Mouse (Mus musculus) retina, postnatal 7 days (tissue): ENCODE results near the gene Iffo2.

Source experiments
- DNase-seq: peaks from one replicate; pipeline ENCODE4 v3.0.0-alpha.2; 2012; ENCODE audit warnings: low read depth, low spot score

Gene Iffo2

DNA sequence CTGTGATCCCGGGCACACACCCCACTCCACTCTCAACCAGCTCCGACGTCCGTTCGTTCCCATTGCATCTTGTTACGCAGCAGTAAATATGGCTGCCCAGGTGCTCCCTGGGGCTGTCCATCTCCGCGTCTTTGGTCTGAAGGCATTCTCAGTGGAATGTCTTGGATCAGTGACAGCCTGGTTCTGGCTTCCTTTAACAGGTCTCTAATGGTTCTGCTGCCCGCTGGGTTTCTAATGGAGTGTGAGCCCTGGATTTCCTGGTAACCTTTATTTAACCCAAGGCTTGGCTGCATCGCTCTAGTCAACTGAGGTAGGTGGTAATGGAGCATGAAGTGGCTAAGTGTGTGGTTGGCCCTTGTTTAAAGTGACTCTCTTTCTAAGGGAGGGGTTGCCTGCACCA, 1.7 kb downstream of the Iffo2 start:
- no peak for DNase-seq

- no peak for DNase-seq
These were observed 4.9 kb downstream of the Iffo2 start for GRCm38 (mm10) chr4:139535127-139535695.

GRCm38 (mm10) chr4:139535719-139536118, 5.4 kb downstream of the Iffo2 start:
- DNase-seq, result no peak

- DNase-seq, result no peak
These were observed 6.4 kb downstream of the Iffo2 start for GRCm38 (mm10) chr4:139536706-139537105.

DNA sequence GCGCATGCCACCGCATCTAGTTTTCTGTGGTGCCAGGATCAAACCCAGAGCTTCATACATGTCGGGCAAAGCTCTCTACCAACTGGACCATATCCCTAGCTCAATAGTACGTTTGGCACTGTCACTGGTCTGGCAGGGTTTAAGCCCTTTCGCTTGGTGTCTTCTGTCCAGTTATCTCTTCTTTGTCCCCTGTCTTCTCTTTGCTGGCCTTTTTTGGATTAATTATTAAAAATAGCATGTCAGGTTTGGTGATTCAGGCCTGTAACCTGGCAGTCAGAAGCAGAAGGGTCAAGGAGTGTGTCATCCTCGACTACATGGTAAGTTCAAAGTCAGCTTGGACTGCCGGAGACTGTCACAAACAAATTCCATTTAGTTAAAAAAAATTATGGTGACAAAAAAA, 10.4 kb downstream of the Iffo2 start:
- DNase-seq, result no peak

DNA sequence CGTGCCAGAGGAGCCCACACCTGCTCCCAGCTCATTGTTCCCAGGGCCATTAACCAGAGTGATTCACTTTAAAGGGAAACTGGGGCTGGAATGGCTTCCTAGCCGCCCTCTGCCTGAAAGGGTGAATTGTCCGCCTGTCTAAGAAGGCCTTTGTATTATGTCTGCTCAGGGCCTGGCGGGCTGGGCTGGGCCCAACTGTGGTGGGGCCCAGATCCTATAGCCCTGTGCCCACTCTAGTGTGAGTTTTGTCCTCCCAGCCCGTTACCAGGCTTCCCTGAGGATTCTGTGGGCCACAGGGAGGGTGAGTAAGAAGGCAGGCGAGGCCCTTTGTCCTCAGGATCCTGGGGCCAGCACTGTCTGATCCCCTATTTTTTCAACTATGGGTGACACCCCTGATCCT, 15.4 kb downstream of the Iffo2 start:
- DNase-seq, result no peak

GRCm38 (mm10) chr4:139549448-139549847, 19.1 kb downstream of the Iffo2 start:
- no peak for DNase-seq

DNA sequence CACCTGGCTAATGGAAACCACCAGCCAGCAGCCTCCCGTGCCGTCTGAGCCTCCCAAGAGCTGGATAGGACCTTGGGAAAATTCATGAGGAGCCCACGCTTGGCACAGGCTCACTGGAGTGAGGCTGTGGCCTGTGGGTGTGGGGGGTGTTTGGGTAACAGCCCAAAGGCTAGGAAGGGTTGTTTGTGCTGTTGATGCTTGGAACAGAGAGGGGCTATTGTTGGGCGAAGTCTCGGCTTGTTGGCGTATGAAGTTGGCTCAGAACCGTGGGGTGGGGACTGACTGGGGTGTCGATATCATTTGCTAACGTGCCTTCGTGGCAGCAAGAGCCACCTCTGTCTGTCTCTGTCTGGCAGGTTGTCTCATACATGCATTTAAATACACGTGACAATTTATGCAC, 24.9 kb downstream of the Iffo2 start:
- DNase-seq, result no peak

DNA sequence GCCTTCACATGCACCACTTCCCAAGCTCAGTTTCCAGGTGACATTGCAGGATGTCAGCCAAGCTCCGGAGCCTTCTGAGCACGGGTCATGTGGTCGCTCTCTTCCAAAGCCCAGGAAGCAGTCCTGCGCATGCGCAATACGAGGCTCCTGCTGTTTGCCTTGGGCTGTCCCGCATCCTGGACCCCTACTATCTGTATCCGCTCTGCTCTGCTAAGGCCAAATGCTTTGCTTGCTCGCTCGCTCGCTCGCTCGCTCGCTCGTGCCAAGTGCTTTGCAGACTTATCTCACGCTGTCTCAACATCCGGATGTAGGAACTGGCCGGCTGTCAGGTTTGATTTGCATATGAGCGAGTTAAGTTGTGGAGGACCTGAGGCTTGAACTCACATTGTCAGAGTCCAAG, 25.6 kb downstream of the Iffo2 start:
- no peak for DNase-seq

GRCm38 (mm10) chr4:139568361-139568760, 38.0 kb downstream of the Iffo2 start:
- DNase-seq, result no peak

DNA sequence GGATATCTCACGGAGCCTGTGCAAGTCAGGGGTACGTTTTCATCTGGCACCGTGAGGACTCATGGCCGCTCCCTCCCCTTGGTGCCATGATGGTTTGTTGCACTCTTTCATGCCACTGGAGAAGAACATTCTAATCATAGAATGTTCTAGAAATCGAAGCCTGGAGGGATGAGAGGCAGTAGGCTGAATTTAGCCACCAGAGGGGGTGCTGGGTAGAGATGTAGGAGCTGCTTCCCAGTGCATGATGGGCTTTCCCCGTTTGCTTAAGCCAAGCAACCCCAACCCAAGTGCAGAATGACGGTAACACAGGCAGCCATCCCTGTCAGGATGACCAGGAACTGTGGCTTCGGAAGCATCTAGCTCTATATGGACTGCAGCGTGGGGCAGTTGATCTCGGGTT, 40.4 kb downstream of the Iffo2 start:
- DNase-seq, result no peak

GRCm38 (mm10) chr4:139572928-139573512, 42.7 kb downstream of the Iffo2 start:
- no peak for DNase-seq

GRCm38 (mm10) chr4:139574156-139574798, 43.9 kb downstream of the Iffo2 start:
- DNase-seq, result peak; percentile 96

DNA sequence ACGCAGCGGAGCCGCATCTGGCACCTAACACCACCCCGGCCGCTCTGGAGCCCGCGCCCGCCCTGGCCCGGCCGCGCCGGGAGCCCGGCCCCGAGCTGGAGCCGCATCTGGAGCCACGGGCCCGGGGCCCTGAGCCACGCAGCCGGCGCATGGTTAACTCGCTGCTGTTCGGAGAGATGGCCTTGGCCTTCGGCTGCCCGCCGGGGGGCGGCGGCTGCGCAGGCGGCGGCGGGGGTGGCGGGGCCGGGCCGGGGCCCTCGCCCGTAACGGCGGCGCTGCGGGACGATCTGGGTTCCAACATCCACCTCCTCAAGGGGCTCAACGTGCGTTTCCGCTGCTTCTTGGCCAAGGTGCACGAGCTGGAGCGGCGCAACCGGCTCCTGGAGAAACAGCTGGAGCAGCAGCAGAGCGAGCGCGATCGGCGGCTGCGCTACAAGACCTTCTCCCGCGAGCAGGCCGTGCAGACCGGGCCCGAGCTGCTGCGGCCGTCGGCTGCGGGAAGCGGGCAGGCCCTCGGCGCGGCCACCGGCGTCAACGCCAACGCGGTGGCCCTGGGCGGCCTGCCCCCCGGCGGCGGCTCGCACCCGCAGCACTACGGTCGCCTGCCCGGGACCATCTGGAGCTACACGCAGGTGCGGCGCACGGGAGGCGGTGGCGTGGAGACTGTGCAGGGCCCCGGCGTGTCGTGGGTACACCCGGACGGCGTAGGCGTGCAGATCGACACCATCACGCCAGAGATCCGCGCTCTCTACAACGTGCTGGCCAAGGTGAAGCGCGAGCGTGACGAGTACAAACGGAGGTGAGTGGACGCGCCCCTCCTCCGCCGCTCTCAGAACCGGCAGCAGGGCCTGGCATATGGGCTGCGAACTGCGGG, 44.7 kb downstream of the Iffo2 start:
- no peak for DNase-seq

DNA sequence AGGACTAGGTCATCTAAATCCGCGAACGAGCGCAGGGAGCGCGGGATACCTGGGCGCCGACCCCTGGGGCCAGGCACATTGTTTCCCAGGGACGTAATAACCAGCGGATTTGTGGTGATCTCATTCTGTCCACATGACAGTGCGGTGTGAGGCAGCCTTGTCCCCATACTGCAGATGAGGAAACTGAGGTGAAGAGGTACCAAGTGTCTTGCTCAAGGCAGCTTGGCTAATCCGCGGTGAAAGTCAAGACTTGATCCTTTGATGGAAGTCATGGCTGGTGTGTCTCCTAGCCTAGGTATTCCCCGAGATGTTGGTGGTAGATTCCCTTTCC, 45.3 kb downstream of the Iffo2 start:
- no peak for DNase-seq

DNA sequence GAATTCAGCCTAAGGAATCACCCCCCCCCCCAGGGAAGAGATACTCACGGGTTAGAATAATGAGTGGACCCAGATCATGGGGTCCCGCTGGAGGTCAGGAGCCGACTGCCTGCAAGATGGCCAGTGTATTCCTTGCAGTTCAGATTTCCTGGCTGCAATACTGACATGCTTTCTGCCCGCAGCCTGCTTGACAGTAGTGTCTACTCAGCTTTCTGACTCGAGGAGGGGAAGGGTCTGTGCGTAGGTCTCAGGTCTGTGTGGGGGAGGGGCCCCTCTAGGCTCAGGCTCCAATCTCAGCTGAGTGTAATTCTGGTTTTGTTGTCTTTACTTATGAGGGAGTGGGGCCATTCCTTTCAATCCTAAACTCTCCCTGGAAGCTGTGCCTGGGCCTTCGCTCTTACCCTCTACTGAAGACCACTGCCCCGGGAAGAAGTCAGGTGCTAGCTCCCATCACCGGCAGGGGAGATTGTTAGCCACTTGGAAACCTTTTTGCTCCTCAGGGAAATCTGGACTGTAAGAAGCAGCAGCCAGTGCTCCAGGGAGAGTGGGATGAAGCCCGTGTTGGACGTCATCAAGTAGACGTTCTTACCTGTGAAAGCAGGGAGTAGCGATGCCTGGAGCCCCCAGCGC, 46.0 kb downstream of the Iffo2 start:
- DNase-seq, result no peak

- no peak for DNase-seq
These were observed 46.7 kb downstream of the Iffo2 start for GRCm38 (mm10) chr4:139577006-139577405.

GRCm38 (mm10) chr4:139578389-139578788, 48.0 kb downstream of the Iffo2 start:
- no peak for DNase-seq

GRCm38 (mm10) chr4:139579003-139579402, 48.7 kb downstream of the Iffo2 start:
- DNase-seq, result no peak

DNA sequence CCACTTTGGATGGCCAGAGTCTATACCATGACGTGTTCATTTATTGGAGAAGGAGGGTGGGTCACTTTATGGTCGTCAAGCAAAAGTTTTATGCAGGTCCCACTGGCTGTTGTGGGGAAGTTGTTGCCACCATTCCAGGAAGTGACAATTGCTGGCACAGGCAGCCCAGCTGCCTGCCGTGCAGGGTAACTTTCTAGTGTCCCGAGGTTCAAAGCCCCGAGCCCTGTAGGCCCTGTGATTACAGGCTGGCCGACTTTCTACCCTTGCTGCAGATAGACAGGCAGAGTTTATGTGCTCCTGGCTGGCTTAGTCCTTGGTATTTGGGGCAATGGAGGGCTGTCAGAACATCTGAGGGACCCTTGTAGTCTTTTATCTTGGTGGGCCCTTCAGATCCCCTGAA, 49.1 kb downstream of the Iffo2 start:
- no peak for DNase-seq

DNA sequence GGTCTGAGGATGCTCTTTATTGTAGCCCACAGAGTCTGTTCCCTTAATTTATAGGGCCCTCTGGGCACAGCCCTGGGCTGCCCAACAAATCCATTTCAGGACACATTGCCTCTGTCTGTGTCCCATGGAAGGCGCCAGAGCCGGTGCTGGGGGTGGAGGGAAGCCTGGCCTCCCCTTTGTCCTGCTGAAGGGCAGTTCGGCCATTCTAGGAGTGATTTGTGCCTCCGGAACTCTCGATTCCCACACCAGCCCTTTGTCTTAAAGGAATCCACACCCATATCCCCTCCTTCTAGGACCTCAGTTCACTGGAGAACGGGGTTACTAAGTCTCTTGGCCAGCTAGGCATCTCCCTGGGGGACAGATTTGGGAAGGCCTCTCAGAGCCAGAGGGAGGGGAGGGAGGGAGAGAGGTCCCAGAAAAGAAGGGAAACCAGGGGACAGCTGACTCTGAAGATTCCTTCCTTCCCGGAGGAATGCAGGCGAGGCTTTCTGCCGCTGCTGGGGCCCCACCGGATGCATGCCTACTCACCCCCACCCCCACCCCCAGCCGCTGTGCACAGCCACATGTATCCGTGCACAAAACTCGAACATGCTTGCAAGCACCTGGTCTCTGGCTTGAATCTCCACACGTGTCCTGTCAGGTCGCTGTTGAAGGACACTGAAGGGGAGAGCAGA, 50.5 kb downstream of the Iffo2 start:
- no peak for DNase-seq
